Mouse (Mus musculus) kidney, embryonic 14.5 days (tissue): ENCODE data around the gene Mfsd9. TPM values are rescaled to one million over a fixed set of nuclear protein-coding genes. Genes with fewer than 3 reads are reported as not detected.

Experiments used
- ATAC-seq: fragments of 200-750 bp; cut with Nextera tagmentation; 2 replicates; pipeline ENCODE4 v1.8.0; 2017; ENCODE audit warnings: moderate number of reproducible peaks, mild to moderate bottlenecking, moderate TSS enrichment, moderate library complexity; ENCODE audit not compliant: low FRiP score, low TSS enrichment
- H3K27ac ChIP-seq: fragments of 300-500 bp; sonication (generic); 2 replicates; pipeline ENCODE4 v1.5.1; 2014; ENCODE audit warnings: low read depth, mild to moderate bottlenecking, low read length, moderate library complexity, mixed read lengths
- H3K27me3 ChIP-seq: fragments of 300-500 bp; sonication (generic); 2 replicates; pipeline ENCODE4 v1.6.1; 2014; ENCODE audit warnings: mild to moderate bottlenecking, low read length; ENCODE audit not compliant: control insufficient read depth, insufficient read depth
- H3K36me3 ChIP-seq: fragments of 300-500 bp; sonication (generic); 2 replicates; pipeline ENCODE4 v1.6.1; 2014; ENCODE audit warnings: low read length, mixed read lengths; ENCODE audit not compliant: control insufficient read depth, insufficient read depth
- H3K4me1 ChIP-seq: fragments of 300-500 bp; sonication (generic); 2 replicates; pipeline ENCODE4 v1.6.1; 2014; ENCODE audit warnings: low read length, mixed read lengths; ENCODE audit not compliant: control insufficient read depth, insufficient read depth
- H3K4me2 ChIP-seq: fragments of 300-500 bp; sonication (generic); replicated peaks from 2 replicates; pipeline ENCODE4 v1.6.1; 2014; ENCODE audit warnings: low read depth, mild to moderate bottlenecking, low read length
- H3K4me3 ChIP-seq: fragments of 300-500 bp; sonication (generic); 2 replicates; pipeline ENCODE4 v1.5.1; 2014; ENCODE audit warnings: mild to moderate bottlenecking, low read length
- H3K9ac ChIP-seq: fragments of 300-500 bp; sonication (generic); 2 replicates; pipeline ENCODE4 v1.6.1; 2014; ENCODE audit warnings: low read depth, mild to moderate bottlenecking, low read length, moderate library complexity
- H3K9me3 ChIP-seq: fragments of 300-500 bp; sonication (generic); 2 replicates; pipeline ENCODE4 v1.6.1; 2016; ENCODE audit warnings: low read length; ENCODE audit not compliant: control insufficient read depth
- WGBS: fragments of 180-500 bp; shearing (Covaris S2); extraction: QIAGEN DNeasy Blood & Tissue Kit; methylation state at CpG from one replicate; pipeline ENCODE4 v1.1.7; 2014; 5-methylcytosine and 5-hydroxymethylcytosine counted together
- polyA plus RNA-seq: library from polyadenylated mRNA; unstranded; fragments of >200 nt; fragmentation: Nextera tagmentation; extraction: Ambion mirVana; gene quantifications from 2 replicates; pipeline ENCODE4 v1.2.1, GENCODE M21; 2014

Gene Mfsd9
- polyA plus RNA-seq = 2.4 and 4.5 TPM in 2 replicates

DNA sequence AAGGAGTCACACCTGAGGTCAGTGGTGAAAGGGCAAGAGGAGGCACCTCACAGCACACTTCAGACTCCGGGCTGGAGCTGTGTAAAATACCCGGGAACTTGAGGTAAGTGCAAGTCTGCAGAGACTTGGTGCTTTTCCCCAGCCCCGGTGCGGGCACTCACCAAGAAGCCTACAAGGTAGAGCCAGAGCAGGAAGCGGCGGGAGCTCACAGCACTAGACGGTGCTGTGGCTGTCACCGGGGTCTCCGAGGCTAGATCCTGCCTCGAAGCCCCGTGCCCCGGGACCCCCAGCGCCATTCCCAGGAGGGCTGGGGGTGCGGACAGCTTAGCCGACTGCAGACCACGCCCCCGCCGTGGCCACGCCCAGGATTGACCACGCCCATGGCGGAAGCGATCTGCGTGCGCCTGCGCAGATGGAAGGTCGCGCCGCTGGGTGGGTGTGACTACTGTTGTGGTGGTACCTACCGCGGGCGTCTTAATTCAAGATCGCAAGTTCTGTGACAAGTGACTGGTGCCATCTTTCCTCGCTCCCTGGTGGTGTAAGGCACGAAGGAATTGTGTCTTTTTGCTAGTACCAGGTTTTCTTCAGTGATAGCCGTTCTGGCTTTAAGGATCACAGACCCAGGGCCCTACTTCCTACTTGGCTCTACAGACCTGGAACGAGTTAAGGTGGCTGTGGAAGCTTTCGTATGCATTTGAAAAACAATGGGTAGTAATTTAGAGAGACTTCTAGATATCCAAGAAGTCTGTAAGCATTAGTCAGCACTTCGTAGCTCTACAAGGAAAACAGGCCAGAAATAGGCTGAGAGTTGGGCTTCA is at the start of gene Mfsd9:
Gene Mfsd9, minus strand, starts transcription at position 364 of the 818 bp plus-strand sequence.
- 9% methylated on average over 38 of the region's 38 CpGs for WGBS
- peak within 1 kb of the TSS; percentile 53 for H3K4me2 ChIP-seq

GRCm38 (mm10) chr1:40835468-40835867 is 45.0 kb upstream of the Mfsd9 start:
- H3K36me3 ChIP-seq = no peaks in the 10 kb centered on the region
- H3K4me1 ChIP-seq = no peaks in the 10 kb centered on the region
- 84% methylated on average over 4 of the region's 4 CpGs for WGBS
- H3K27ac ChIP-seq = no peak overlapping the region
- no peaks in the 10 kb centered on the region for H3K9me3 ChIP-seq
- no peak overlapping the region for H3K9ac ChIP-seq
- no peak overlapping the region for H3K4me2 ChIP-seq
- no peak for ATAC-seq
- H3K27me3 ChIP-seq = no peaks in the 10 kb centered on the region
- no peak overlapping the region for H3K4me3 ChIP-seq

More for the DNA sequence above, at the start of gene Mfsd9:
- peak within 1 kb of the TSS; percentile 47 for H3K4me3 ChIP-seq
- no peaks in the 10 kb centered on the region for H3K27me3 ChIP-seq
- no peaks in the 10 kb centered on the region for H3K9me3 ChIP-seq
- H3K36me3 ChIP-seq = no peaks in the 10 kb centered on the region
- no peak within 1 kb of the TSS for H3K27ac ChIP-seq
- peak; percentile 97 for ATAC-seq
- peak within 1 kb of the TSS; percentile 37; the same call in 1 of the 2 replicates for H3K9ac ChIP-seq
- H3K4me1 ChIP-seq = no peaks in the 10 kb centered on the region

GRCm38 (mm10) chr1:40830712-40831507 is 40.4 kb upstream of the Mfsd9 start:
- no peak for ATAC-seq
- H3K27ac ChIP-seq = no peak overlapping the region
- H3K9ac ChIP-seq = no peak overlapping the region
- 91% methylated on average over 4 of the region's 4 CpGs for WGBS
- no peaks in the 10 kb centered on the region for H3K9me3 ChIP-seq
- H3K4me1 ChIP-seq = no peaks in the 10 kb centered on the region
- H3K36me3 ChIP-seq = no peaks in the 10 kb centered on the region
- no peak overlapping the region for H3K4me2 ChIP-seq
- no peaks in the 10 kb centered on the region for H3K27me3 ChIP-seq
- no peak overlapping the region for H3K4me3 ChIP-seq

- 42% methylated on average over 10 of the region's 10 CpGs for WGBS
- ATAC-seq = no peak
- Histone ChIP-seq H3K27me3 (no peaks in the 10 kb centered on the region), H3K27ac (no peak overlapping the region), H3K36me3 (no peaks in the 10 kb centered on the region), H3K9ac (no peak overlapping the region), H3K4me1 (no peaks in the 10 kb centered on the region), H3K9me3 (no peaks in the 10 kb centered on the region), H3K4me2 (no peak overlapping the region), H3K4me3 (no peak overlapping the region)
Measured at GRCm38 (mm10) chr1:40829213-40829914, 38.9 kb upstream of the Mfsd9 start.

DNA sequence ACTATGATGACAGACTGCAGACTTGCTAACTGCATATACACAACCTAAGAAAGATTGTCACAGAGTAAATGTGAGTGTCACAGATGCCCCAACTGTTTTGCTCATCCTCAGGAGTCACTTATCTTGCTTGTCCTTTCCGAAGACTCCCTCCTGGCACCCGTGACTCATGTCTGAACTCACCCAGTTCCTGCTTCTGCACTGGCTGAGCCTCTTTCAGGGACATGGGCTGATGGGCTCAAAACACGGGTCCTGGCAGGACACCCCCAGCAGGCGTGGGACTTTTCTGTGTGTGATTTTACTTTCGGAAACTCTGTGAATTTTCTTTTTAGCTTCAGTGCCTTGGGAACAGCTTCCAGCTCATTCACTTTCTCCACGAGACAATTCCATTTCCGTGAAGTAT is 35.3 kb upstream of the Mfsd9 start:
- Histone ChIP-seq H3K9ac (no peak overlapping the region), H3K27me3 (no peaks in the 10 kb centered on the region), H3K27ac (no peak overlapping the region), H3K36me3 (no peaks in the 10 kb centered on the region), H3K4me2 (no peak overlapping the region), H3K9me3 (no peaks in the 10 kb centered on the region), H3K4me1 (no peaks in the 10 kb centered on the region), H3K4me3 (no peak overlapping the region)
- WGBS = 79% methylated on average over 7 of the region's 7 CpGs
- ATAC-seq = no peak

GRCm38 (mm10) chr1:40824936-40825335 is 34.4 kb upstream of the Mfsd9 start:
- Histone ChIP-seq H3K27me3 (no peaks in the 10 kb centered on the region), H3K4me3 (no peak overlapping the region), H3K9ac (no peak overlapping the region), H3K4me1 (no peaks in the 10 kb centered on the region), H3K9me3 (no peaks in the 10 kb centered on the region), H3K27ac (no peak overlapping the region), H3K36me3 (no peaks in the 10 kb centered on the region), H3K4me2 (no peak overlapping the region)
- ATAC-seq = no peak
- WGBS = 81% methylated on average over 8 of the region's 8 CpGs

- Histone ChIP-seq H3K9me3 (no peaks in the 10 kb centered on the region), H3K27ac (no peak overlapping the region), H3K27me3 (no peaks in the 10 kb centered on the region), H3K4me1 (no peaks in the 10 kb centered on the region), H3K4me3 (no peak overlapping the region), H3K4me2 (no peak overlapping the region), H3K9ac (no peak overlapping the region), H3K36me3 (no peaks in the 10 kb centered on the region)
- no peak for ATAC-seq
- whole genome bisulfite sequencing = 72% methylated on average over 4 of the region's 4 CpGs
Measured at GRCm38 (mm10) chr1:40824517-40824916, 34.0 kb upstream of the Mfsd9 start.

DNA sequence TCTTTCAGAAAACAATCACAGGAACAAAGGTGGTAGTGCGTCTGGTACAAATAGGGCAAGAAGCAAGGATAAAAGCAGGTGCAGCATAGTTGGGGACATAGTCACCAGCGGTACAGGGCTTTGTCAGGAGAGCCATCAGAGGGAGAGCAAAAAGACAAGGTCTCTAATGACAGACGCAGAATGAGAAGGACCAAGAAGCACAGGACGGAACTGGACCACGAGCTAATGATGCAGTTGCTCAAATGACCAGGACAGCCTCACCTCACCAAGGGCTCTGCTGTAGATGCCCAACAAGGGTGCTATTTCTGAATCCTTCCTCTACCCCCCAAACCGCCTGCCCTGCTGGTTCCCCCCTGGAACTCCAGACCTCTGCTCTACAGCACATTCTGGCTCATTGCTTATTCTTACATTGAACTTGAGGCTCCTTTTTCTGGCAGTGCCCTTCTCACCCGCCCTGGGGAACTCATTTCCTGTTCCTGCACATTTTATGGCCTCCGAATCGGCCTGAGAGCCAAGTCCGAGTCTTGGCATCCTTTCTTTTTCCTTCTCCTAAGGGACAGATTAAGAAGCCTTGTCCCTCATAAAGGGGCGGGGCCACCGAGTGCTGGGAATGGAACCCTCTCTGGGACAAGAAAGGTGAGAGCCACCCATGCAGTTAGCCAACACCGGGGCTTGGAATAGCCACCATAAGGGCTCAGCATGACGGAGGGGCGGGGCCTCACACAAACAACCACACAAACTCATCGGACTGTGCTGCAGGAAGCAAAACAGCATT is 24.8 kb upstream of the Mfsd9 start:
- H3K27ac ChIP-seq = no peak overlapping the region
- no peak overlapping the region for H3K9ac ChIP-seq
- H3K4me3 ChIP-seq = no peak overlapping the region
- no peaks in the 10 kb centered on the region for H3K36me3 ChIP-seq
- peak; percentile 60; the same call in 1 of the 2 replicates for ATAC-seq
- H3K4me2 ChIP-seq = peak overlapping the region; percentile 32
- no peaks in the 10 kb centered on the region for H3K27me3 ChIP-seq
- no peaks in the 10 kb centered on the region for H3K9me3 ChIP-seq
- H3K4me1 ChIP-seq = no peaks in the 10 kb centered on the region
- 44% methylated on average over 16 of the region's 16 CpGs for WGBS
